Mouse (Mus musculus) T-helper 17 cell (primary cell): Measurements from ENCODE around the gene Gm20388.

Experiments used
- in situ Hi-C, 2 experiments: fragments of 300-600 bp; cut with MboI, MseI; formaldehyde crosslinking; loops; 1 replicate in 1 of 2; 2 replicates in 1 of 2; pipeline ENCODE4 v1.15.1; 2025; ENCODE audit warnings: high pct_unique_total_duplicates in 2 of 2

Gene Gm20388

GRCm38 (mm10) chr8:122579196-122579595 is 2668.6 kb downstream of the Gm20388 start:
- in situ Hi-C loops, result no loop called here

GRCm38 (mm10) chr8:122580926-122581325 is 2670.3 kb downstream of the Gm20388 start:
- in situ Hi-C loops, result loop anchor here in 1 of 2 experiments (10.0 kb wide), 1 partner anchor 1394 kb away; no protein-coding TSS in a partner anchor

- in situ Hi-C loops, result loop anchor here in 1 of 2 experiments (10.0 kb wide), 1 partner anchor 1390 kb away; no protein-coding TSS in a partner anchor
These were observed 2674.3 kb downstream of the Gm20388 start for GRCm38 (mm10) chr8:122584981-122585380.

GRCm38 (mm10) chr8:122585411-122585891 is 2674.8 kb downstream of the Gm20388 start:
- in situ Hi-C loops, result loop anchor here in 1 of 2 experiments (10.0 kb wide), 1 partner anchor 1389 kb away; no protein-coding TSS in a partner anchor

- in situ Hi-C loops, result loop anchor here in 1 of 2 experiments (10.0 kb wide), 1 partner anchor 1389 kb away; no protein-coding TSS in a partner anchor
These were observed 2675.5 kb downstream of the Gm20388 start for GRCm38 (mm10) chr8:122586171-122586570.

- in situ Hi-C loops, result loop anchor here in 1 of 2 experiments (10.0 kb wide), 1 partner anchor 1388 kb away; no protein-coding TSS in a partner anchor
These were observed 2676.1 kb downstream of the Gm20388 start for GRCm38 (mm10) chr8:122586749-122587148.

- in situ Hi-C loops, result no loop called here
These were observed 2682.6 kb downstream of the Gm20388 start for GRCm38 (mm10) chr8:122593240-122593639.

- in situ Hi-C loops, result no loop called here
These were observed 2683.3 kb downstream of the Gm20388 start for GRCm38 (mm10) chr8:122593783-122594507.

- in situ Hi-C loops, result no loop called here
These were observed 2685.4 kb downstream of the Gm20388 start for GRCm38 (mm10) chr8:122596031-122596430.

- in situ Hi-C loops, result loop anchor here in 1 of 2 experiments (25.0 kb wide), 1 partner anchor 1013 kb away; the partner anchor contains the start of genes Fbxo31 and Map1lc3b
These were observed 2690.0 kb downstream of the Gm20388 start for GRCm38 (mm10) chr8:122600666-122601065.

GRCm38 (mm10) chr8:122604640-122605039 is 2694.0 kb downstream of the Gm20388 start:
- in situ Hi-C loops, result loop anchor here in 1 of 2 experiments (25.0 kb wide), 1 partner anchor 1017 kb away; the partner anchor contains the start of genes Fbxo31 and Map1lc3b

GRCm38 (mm10) chr8:122605367-122605766 is 2694.7 kb downstream of the Gm20388 start:
- in situ Hi-C loops, result loop anchor here in 1 of 2 experiments (25.0 kb wide), 1 partner anchor 1018 kb away; the partner anchor contains the start of genes Fbxo31 and Map1lc3b

GRCm38 (mm10) chr8:122606810-122607209 is 2696.2 kb downstream of the Gm20388 start:
- in situ Hi-C loops, result loop anchor here in 1 of 2 experiments (25.0 kb wide), 1 partner anchor 1020 kb away; the partner anchor contains the start of genes Fbxo31 and Map1lc3b

- in situ Hi-C loops, result loop anchor here in 1 of 2 experiments (25.0 kb wide), 1 partner anchor 1023 kb away; the partner anchor contains the start of genes Fbxo31 and Map1lc3b
These were observed 2699.6 kb downstream of the Gm20388 start for GRCm38 (mm10) chr8:122610209-122610608.

GRCm38 (mm10) chr8:122610612-122611277 is 2700.1 kb downstream of the Gm20388 start:
- in situ Hi-C loops, result loop anchor here in 1 of 2 experiments (25.0 kb wide), 1 partner anchor 1023 kb away; the partner anchor contains the start of genes Fbxo31 and Map1lc3b

GRCm38 (mm10) chr8:122611295-122612133 is 2700.9 kb downstream of the Gm20388 start, which contains the start of the genes Galns and Trappc2l:
Gene Galns, minus strand, starts transcription at chr8:122611463.
Gene Trappc2l, plus strand, starts transcription at chr8:122611640.
- in situ Hi-C loops, result loop anchor here in 1 of 2 experiments (25.0 kb wide), 1 partner anchor 1024 kb away; the partner anchor contains the start of genes Fbxo31 and Map1lc3b

- in situ Hi-C loops, result loop anchor here in 1 of 2 experiments (25.0 kb wide), 1 partner anchor 1029 kb away; the partner anchor contains the start of genes Fbxo31 and Map1lc3b
These were observed 2705.7 kb downstream of the Gm20388 start for GRCm38 (mm10) chr8:122616181-122616905.

- in situ Hi-C loops, result loop anchor here in 1 of 2 experiments (25.0 kb wide), 1 partner anchor 1031 kb away; the partner anchor contains the start of genes Fbxo31 and Map1lc3b
These were observed 2707.4 kb downstream of the Gm20388 start for GRCm38 (mm10) chr8:122617947-122618546.
